Mouse (Mus musculus): ENCODE measurements around the gene Tmem200a. TPM values are rescaled to one million over a fixed set of nuclear protein-coding genes. Genes with fewer than 3 reads are reported as not detected.
A peak's percentile ranks its signal among the peaks of the same experiment; 100 is the strongest.

The Tmem200a gene
- total RNA-seq, 2 experiments from 2014 or later = 0.34 to 1.1 TPM

- DNase-seq = no peak
- intact Hi-C loops (cut with DNase I) = no loop called here
Observed at GRCm38 (mm10) chr10:25984056-25984455, 94.8 kb downstream of the Tmem200a start.

- no peak for DNase-seq
- intact Hi-C loops (cut with DNase I) = no loop called here
Observed at GRCm38 (mm10) chr10:25982617-25983016, 96.2 kb downstream of the Tmem200a start.

GRCm38 (mm10) chr10:25962863-25963262, 116.0 kb downstream of the Tmem200a start:
- intact Hi-C loops (cut with DNase I) = no loop called here

GRCm38 (mm10) chr10:25961066-25961465, 117.8 kb downstream of the Tmem200a start:
- intact Hi-C loops (cut with DNase I) = no loop called here
- no peak for DNase-seq

More at GRCm38 (mm10) chr10:25962863-25963262, 116.0 kb downstream of the Tmem200a start:
- no peak for DNase-seq

- DNase-seq = no peak
- intact Hi-C loops (cut with DNase I) = no loop called here
Observed at GRCm38 (mm10) chr10:25958762-25959753, 119.8 kb downstream of the Tmem200a start.

- no peak for DNase-seq
- intact Hi-C loops (cut with DNase I) = no loop called here
Observed at GRCm38 (mm10) chr10:25954641-25955228, 124.1 kb downstream of the Tmem200a start.

GRCm38 (mm10) chr10:25952838-25953237, 126.0 kb downstream of the Tmem200a start:
- DNase-seq = no peak
- intact Hi-C loops (cut with DNase I) = no loop called here

GRCm38 (mm10) chr10:25952150-25952549, 126.7 kb downstream of the Tmem200a start:
- no peak for DNase-seq
- intact Hi-C loops (cut with DNase I) = no loop called here

- no peak for DNase-seq
- intact Hi-C loops (cut with DNase I) = no loop called here
Observed at GRCm38 (mm10) chr10:25945866-25946265, 133.0 kb downstream of the Tmem200a start.

GRCm38 (mm10) chr10:25944641-25945040, 134.2 kb downstream of the Tmem200a start:
- intact Hi-C loops (cut with DNase I) = no loop called here
- DNase-seq = no peak

GRCm38 (mm10) chr10:25931796-25932195, 147.1 kb downstream of the Tmem200a start:
- DNase-seq = no peak

GRCm38 (mm10) chr10:25929401-25930150, 149.3 kb downstream of the Tmem200a start:
- DNase-seq = peak; percentile 14 to 24
- intact Hi-C loops (cut with DNase I) = no loop called here

More at GRCm38 (mm10) chr10:25931796-25932195, 147.1 kb downstream of the Tmem200a start:
- intact Hi-C loops (cut with DNase I) = no loop called here

- no peak for DNase-seq
- intact Hi-C loops (cut with DNase I) = no loop called here
Observed at GRCm38 (mm10) chr10:25928861-25929368, 149.9 kb downstream of the Tmem200a start.

GRCm38 (mm10) chr10:25928448-25928786, 150.4 kb downstream of the Tmem200a start:
- intact Hi-C loops (cut with DNase I) = no loop called here
- DNase-seq = no peak

- intact Hi-C loops (cut with DNase I) = no loop called here
- DNase-seq = no peak
Observed at GRCm38 (mm10) chr10:25927553-25928447, 151.1 kb downstream of the Tmem200a start.

- no peak for DNase-seq
Observed at GRCm38 (mm10) chr10:25920640-25921278, 158.1 kb downstream of the Tmem200a start.

GRCm38 (mm10) chr10:25918103-25918502, 160.7 kb downstream of the Tmem200a start:
- DNase-seq = no peak
- intact Hi-C loops (cut with DNase I) = no loop called here

More at GRCm38 (mm10) chr10:25920640-25921278, 158.1 kb downstream of the Tmem200a start:
- intact Hi-C loops (cut with DNase I) = no loop called here

- no peak for DNase-seq
- intact Hi-C loops (cut with DNase I) = no loop called here
Observed at GRCm38 (mm10) chr10:25910270-25910669, 168.6 kb downstream of the Tmem200a start.
